In genomic region chr8:102742008-102742591, GRCm38 (mm10) we compare ENCODE assay signal across 22 mouse cellular contexts. TPM values are rescaled to one million over a fixed set of nuclear protein-coding genes. Genes with fewer than 3 reads are reported as not detected.
DNase-seq lines count a peak whose midpoint lies in the region; ATAC-seq lines count a peak whose summit lies in the region.
"Had no signal": no experiment of that assay in that cellular context is flagged by ENCODE, and none has a peak within 500 bp of the region (broad histone marks: within the 10 kb centered on the region; RNA-seq: fewer than 3 reads in every experiment).

No protein-coding gene starts in this region.

- H3K9ac ChIP-seq in intestine, embryonic 14.5 days (ENCODE audit: low read length), result no peak overlapping the region
- H3K9ac ChIP-seq in intestine, embryonic 16.5 days (ENCODE audit: low read depth, low read length), result no peak overlapping the region
- H3K9ac ChIP-seq in limb, embryonic 12.5 days (replicated peaks), result no peak overlapping the region
- no peak overlapping the region for H3K9ac ChIP-seq in neural tube, embryonic 13.5 days
- H3K9ac ChIP-seq: forebrain, embryonic 12.5 days; midbrain, embryonic 15.5 days had no signal

- H3K36me3 ChIP-seq in intestine, embryonic 14.5 days (ENCODE audit: control insufficient read depth, insufficient read depth, low read length), result no peaks in the 10 kb centered on the region
- no peaks in the 10 kb centered on the region for H3K36me3 ChIP-seq in intestine, embryonic 16.5 days (ENCODE audit: control insufficient read depth, insufficient read depth, low read length)
- peaks cover 35% of the 10 kb centered on the region for H3K36me3 ChIP-seq in limb, embryonic 12.5 days
- no peaks in the 10 kb centered on the region for H3K36me3 ChIP-seq in neural tube, embryonic 13.5 days
- H3K36me3 ChIP-seq: forebrain, embryonic 12.5 days; midbrain, embryonic 15.5 days had no signal

- no peaks in the 10 kb centered on the region for H3K27me3 ChIP-seq in intestine, embryonic 14.5 days (replicated peaks; ENCODE audit: control insufficient read depth, insufficient read depth, low read length)
- H3K27me3 ChIP-seq in intestine, embryonic 16.5 days (replicated peaks; ENCODE audit: control insufficient read depth, insufficient read depth, low read length), result no peaks in the 10 kb centered on the region
- no peaks in the 10 kb centered on the region for H3K27me3 ChIP-seq in limb, embryonic 12.5 days
- no peaks in the 10 kb centered on the region for H3K27me3 ChIP-seq in neural tube, embryonic 13.5 days
- H3K27me3 ChIP-seq: forebrain, embryonic 12.5 days; midbrain, embryonic 15.5 days had no signal

- no peak for DNase-seq in intestine, embryonic 14.5 days (ENCODE audit: low spot score)
- DNase-seq in embryo, embryonic 10.5 days (ENCODE audit: low spot score), result peak; percentile 45
- DNase-seq in urinary bladder, postnatal 14 days (ENCODE audit: low spot score), result no peak
- no peak for DNase-seq in kidney, postnatal 14 days
- no peak for DNase-seq in thymus, postnatal 0 days (ENCODE audit: low spot score)
- DNase-seq: cerebellum, adult 11-12 months; cerebellum, postnatal 10 days; gastrocnemius, postnatal 36 days; heart, postnatal 36 days; kidney, adult 11 months; kidney, postnatal 25 days; lung, postnatal 4 days; retina, postnatal 1 day; thymus, postnatal 36 days had no signal

- H3K4me2 ChIP-seq in intestine, embryonic 14.5 days (ENCODE audit: low read length), result no peak overlapping the region
- H3K4me2 ChIP-seq in intestine, embryonic 16.5 days (ENCODE audit: low read depth, low read length), result no peak overlapping the region
- H3K4me2 ChIP-seq in limb, embryonic 12.5 days, result peak overlapping the region; percentile 9; the same call in 1 of the 2 replicates
- H3K4me2 ChIP-seq in neural tube, embryonic 13.5 days, result no peak overlapping the region
- H3K4me2 ChIP-seq: forebrain, embryonic 12.5 days; midbrain, embryonic 15.5 days had no signal

- no peak for ATAC-seq in intestine, embryonic 14.5 days (replicated peaks; ENCODE audit: low FRiP score, low TSS enrichment, low read depth)
- no peak for ATAC-seq in intestine, embryonic 16.5 days
- ATAC-seq in limb, embryonic 12.5 days (ENCODE audit: insufficient number of reproducible peaks, insufficient read depth, low FRiP score, low TSS enrichment, low read depth), result no peak
- peak; percentile 55 for ATAC-seq in neural tube, embryonic 13.5 days (ENCODE audit: low read depth)
- ATAC-seq: hindbrain, embryonic 16.5 days; midbrain, embryonic 15.5 days had no signal

- peak overlapping the region; percentile 33; the same call in 1 of the 2 replicates for H3K27ac ChIP-seq in intestine, embryonic 14.5 days (ENCODE audit: low read depth)
- H3K27ac ChIP-seq in intestine, embryonic 16.5 days (ENCODE audit: low read length), result no peak overlapping the region
- peak overlapping the region; percentile 53 for H3K27ac ChIP-seq in limb, embryonic 12.5 days
- 0 out of 2 replicates have a peak overlapping the region, but pooled peaks have one; percentile 20 for H3K27ac ChIP-seq in neural tube, embryonic 13.5 days (replicated peaks)
- H3K27ac ChIP-seq: forebrain, embryonic 12.5 days; layer of hippocampus, adult 2 months; midbrain, embryonic 15.5 days had no signal

- no peak overlapping the region for H3K4me3 ChIP-seq in intestine, embryonic 14.5 days (ENCODE audit: low read depth, low read length)
- H3K4me3 ChIP-seq in intestine, embryonic 16.5 days (ENCODE audit: low read length), result no peak overlapping the region
- H3K4me3 ChIP-seq in limb, embryonic 12.5 days (replicated peaks), result no peak overlapping the region
- no peak overlapping the region for H3K4me3 ChIP-seq in neural tube, embryonic 13.5 days
- H3K4me3 ChIP-seq: erythroblast, embryonic 14.5 days; forebrain, embryonic 12.5 days; layer of hippocampus, adult 2 months; midbrain, embryonic 15.5 days had no signal

- no peaks in the 10 kb centered on the region for H3K9me3 ChIP-seq in intestine, embryonic 14.5 days (ENCODE audit: control insufficient read depth, low read length)
- no peaks in the 10 kb centered on the region for H3K9me3 ChIP-seq in intestine, embryonic 16.5 days (ENCODE audit: control insufficient read depth, low read length)
- no peaks in the 10 kb centered on the region for H3K9me3 ChIP-seq in limb, embryonic 12.5 days
- H3K9me3 ChIP-seq in neural tube, embryonic 13.5 days, result no peaks in the 10 kb centered on the region
- H3K9me3 ChIP-seq: forebrain, embryonic 12.5 days; midbrain, embryonic 15.5 days had no signal

- peaks cover 6% of the 10 kb centered on the region; the same call in 1 of the 2 replicates for H3K4me1 ChIP-seq in intestine, embryonic 14.5 days (replicated peaks; ENCODE audit: control insufficient read depth, insufficient read depth, low read length)
- 0 out of 2 replicates have a peak, but pooled peaks cover 6% of the 10 kb centered on the region for H3K4me1 ChIP-seq in intestine, embryonic 16.5 days (ENCODE audit: control insufficient read depth, insufficient read depth, low read length)
- peaks cover 58% of the 10 kb centered on the region for H3K4me1 ChIP-seq in limb, embryonic 12.5 days (replicated peaks)
- peaks cover 53% of the 10 kb centered on the region for H3K4me1 ChIP-seq in neural tube, embryonic 13.5 days (replicated peaks)
- H3K4me1 ChIP-seq: midbrain, embryonic 15.5 days had no signal

- WGBS in intestine, embryonic 14.5 days, result 64% methylated on average over 5 of the region's 5 CpGs
- 70% methylated on average over 5 of the region's 5 CpGs for WGBS in intestine, embryonic 16.5 days
- WGBS in limb, embryonic 12.5 days, result 46% methylated on average over 5 of the region's 5 CpGs
- WGBS in neural tube, embryonic 13.5 days, result 15% methylated on average over 5 of the region's 5 CpGs

RNA-seq across cellular contexts. Expression of gene Cdh11, which starts 43.3 kb away (rescaled TPM):
- polyA plus RNA-seq in intestine, embryonic 14.5 days (2014; fragmentation: Nextera tagmentation; extraction: Ambion mirVana), result 112 and 123 TPM in 2 replicates
- polyA plus RNA-seq in intestine, embryonic 16.5 days (2015; fragmentation: Nextera tagmentation; extraction: Ambion mirVana), result 53.6 and 55.8 TPM in 2 replicates
- polyA plus RNA-seq in limb, embryonic 12.5 days (2016; fragmentation: Nextera tagmentation; extraction: Ambion mirVana), result 200 TPM in 2 replicates
- 59.5 and 72.2 TPM in 2 replicates for polyA plus RNA-seq in neural tube, embryonic 13.5 days (2015; fragmentation: Nextera tagmentation; extraction: Ambion mirVana)
- 2.6 and 3.0 TPM in 2 replicates for polyA plus RNA-seq in thymus, postnatal 0 days (2015; fragmentation: Nextera tagmentation; extraction: Ambion mirVana)
- polyA plus RNA-seq: erythroblast, embryonic 14.5 days had no signal

Comparison
In these comparisons a context has a peak if more than half of its experiments do, and no peak if none do; other contexts are left out.
1. RNA of gene Cdh11, which starts 43.3 kb away (polyA plus RNA-seq): 200 TPM in limb, embryonic 12.5 days, 112 to 123 TPM in intestine, embryonic 14.5 days, 59.5 to 72.2 TPM in neural tube, embryonic 13.5 days and 53.6 to 55.8 TPM in intestine, embryonic 16.5 days; 2.6 to 3.0 TPM in thymus, postnatal 0 days; every median in the first group is over 10 times any median in the second.